Mouse (Mus musculus): ENCODE results near the gene Gm11042. TPM values are rescaled to one million over a fixed set of nuclear protein-coding genes. Genes with fewer than 3 reads are reported as not detected.

Gene Gm11042
- polyA plus RNA-seq (2014; fragmentation: Nextera tagmentation; extraction: Ambion mirVana) = not detected in 2 replicates

- WGBS = 32% methylated on average over 16 of the region's 18 CpGs
- Histone ChIP-seq H3K36me3 (ENCODE audit: insufficient read depth) (no peaks in the 10 kb centered on the region), H3K4me3 (ENCODE audit: low read depth, low read length) (peak within 1 kb of the TSS; percentile 47), H3K9ac (peak within 1 kb of the TSS; percentile 60), H3K27ac (ENCODE audit: low read depth) (peak within 1 kb of the TSS; percentile 63), H3K27me3 (ENCODE audit: insufficient read depth, low read length) (no peaks in the 10 kb centered on the region), H3K9me3 (ENCODE audit: low read depth, low read length) (no peaks in the 10 kb centered on the region), H3K4me1 (ENCODE audit: insufficient read depth) (no peaks in the 10 kb centered on the region), H3K4me2 (peak within 1 kb of the TSS; percentile 67)
- DNase-seq (peak; percentile 50), ATAC-seq (ENCODE audit: insufficient read depth) (peak; percentile 73)
- no peak for TF ChIP-seq CTCF (IDR thresholded peaks at IDR 0.05; ENCODE audit: low read depth)
These were observed at the start of gene Gm11042 for GRCm38 (mm10) chr12:74316344-74316973. Gene Gm11042, minus strand, starts transcription at chr12:74316394.

- ATAC-seq (ENCODE audit: insufficient read depth) = no peak
- H3K4me3 ChIP-seq (ENCODE audit: low read depth, low read length) = no peak overlapping the region
- H3K36me3 ChIP-seq (ENCODE audit: insufficient read depth) = no peaks in the 10 kb centered on the region
- 87% methylated on average over 7 of the region's 7 CpGs for WGBS
- no peak overlapping the region for H3K9ac ChIP-seq
- H3K27me3 ChIP-seq (ENCODE audit: insufficient read depth, low read length) = no peaks in the 10 kb centered on the region
- DNase-seq = no peak
- no peak for TF ChIP-seq CTCF (IDR thresholded peaks at IDR 0.05; ENCODE audit: low read depth)
- no peak overlapping the region for H3K27ac ChIP-seq (ENCODE audit: low read depth)
- no peaks in the 10 kb centered on the region for H3K9me3 ChIP-seq (ENCODE audit: low read depth, low read length)
- no peak overlapping the region for H3K4me2 ChIP-seq
- H3K4me1 ChIP-seq (ENCODE audit: insufficient read depth) = no peaks in the 10 kb centered on the region
These were observed 48.3 kb upstream of the Gm11042 start for GRCm38 (mm10) chr12:74364477-74364876.

GRCm38 (mm10) chr12:74363076-74363475, 46.9 kb upstream of the Gm11042 start:
- no peak overlapping the region for H3K4me2 ChIP-seq
- no peaks in the 10 kb centered on the region for H3K27me3 ChIP-seq (ENCODE audit: insufficient read depth, low read length)
- H3K36me3 ChIP-seq (ENCODE audit: insufficient read depth) = no peaks in the 10 kb centered on the region
- H3K9me3 ChIP-seq (ENCODE audit: low read depth, low read length) = no peaks in the 10 kb centered on the region
- ATAC-seq (ENCODE audit: insufficient read depth) (no peak), DNase-seq (no peak)
- no peak overlapping the region for H3K27ac ChIP-seq (ENCODE audit: low read depth)
- no peaks in the 10 kb centered on the region for H3K4me1 ChIP-seq (ENCODE audit: insufficient read depth)
- WGBS = 80% methylated on average over 6 of the region's 6 CpGs
- no peak overlapping the region for H3K4me3 ChIP-seq (ENCODE audit: low read depth, low read length)
- no peak overlapping the region for H3K9ac ChIP-seq
- TF ChIP-seq CTCF (IDR thresholded peaks at IDR 0.05; ENCODE audit: low read depth) = no peak

- DNase-seq = no peak
- Histone ChIP-seq H3K9me3 (ENCODE audit: low read depth, low read length) (no peaks in the 10 kb centered on the region), H3K9ac (no peak overlapping the region), H3K4me2 (no peak overlapping the region), H3K36me3 (ENCODE audit: insufficient read depth) (no peaks in the 10 kb centered on the region), H3K4me3 (ENCODE audit: low read depth, low read length) (no peak overlapping the region), H3K27me3 (ENCODE audit: insufficient read depth, low read length) (no peaks in the 10 kb centered on the region), H3K27ac (ENCODE audit: low read depth) (no peak overlapping the region), H3K4me1 (ENCODE audit: insufficient read depth) (no peaks in the 10 kb centered on the region)
- TF ChIP-seq CTCF (IDR thresholded peaks at IDR 0.05; ENCODE audit: low read depth) = no peak
- ATAC-seq (ENCODE audit: insufficient read depth) = no peak
- 74% methylated on average over 2 of the region's 2 CpGs for WGBS
These were observed 46.3 kb upstream of the Gm11042 start for GRCm38 (mm10) chr12:74362453-74362852.

GRCm38 (mm10) chr12:74359791-74360190, 43.6 kb upstream of the Gm11042 start:
- no peak overlapping the region for H3K27ac ChIP-seq (ENCODE audit: low read depth)
- no peak overlapping the region for H3K4me2 ChIP-seq
- no peaks in the 10 kb centered on the region for H3K27me3 ChIP-seq (ENCODE audit: insufficient read depth, low read length)
- no peak overlapping the region for H3K9ac ChIP-seq
- 74% methylated on average over 5 of the region's 5 CpGs for WGBS
- DNase-seq (no peak), ATAC-seq (ENCODE audit: insufficient read depth) (no peak)
- no peaks in the 10 kb centered on the region for H3K4me1 ChIP-seq (ENCODE audit: insufficient read depth)
- H3K9me3 ChIP-seq (ENCODE audit: low read depth, low read length) = no peaks in the 10 kb centered on the region
- TF ChIP-seq CTCF (IDR thresholded peaks at IDR 0.05; ENCODE audit: low read depth) = no peak
- H3K4me3 ChIP-seq (ENCODE audit: low read depth, low read length) = no peak overlapping the region
- no peaks in the 10 kb centered on the region for H3K36me3 ChIP-seq (ENCODE audit: insufficient read depth)

- Histone ChIP-seq H3K4me2 (no peak overlapping the region), H3K4me3 (ENCODE audit: low read depth, low read length) (no peak overlapping the region), H3K27me3 (ENCODE audit: insufficient read depth, low read length) (no peaks in the 10 kb centered on the region), H3K9ac (no peak overlapping the region), H3K27ac (ENCODE audit: low read depth) (no peak overlapping the region), H3K4me1 (ENCODE audit: insufficient read depth) (no peaks in the 10 kb centered on the region), H3K36me3 (ENCODE audit: insufficient read depth) (no peaks in the 10 kb centered on the region), H3K9me3 (ENCODE audit: low read depth, low read length) (no peaks in the 10 kb centered on the region)
- TF ChIP-seq CTCF (IDR thresholded peaks at IDR 0.05; ENCODE audit: low read depth) = peak; percentile 26
- 23% methylated on average over 6 of the region's 6 CpGs for WGBS
- DNase-seq (peak; percentile 60), ATAC-seq (ENCODE audit: insufficient read depth) (peak; percentile 79; the same call in 1 of the 2 replicates)
These were observed 41.6 kb upstream of the Gm11042 start for GRCm38 (mm10) chr12:74357806-74358205.

GRCm38 (mm10) chr12:74342720-74343119, 26.5 kb upstream of the Gm11042 start:
- Histone ChIP-seq H3K27me3 (ENCODE audit: insufficient read depth, low read length) (no peaks in the 10 kb centered on the region), H3K4me1 (ENCODE audit: insufficient read depth) (no peaks in the 10 kb centered on the region), H3K27ac (ENCODE audit: low read depth) (no peak overlapping the region), H3K4me3 (ENCODE audit: low read depth, low read length) (no peak overlapping the region), H3K9ac (no peak overlapping the region), H3K36me3 (ENCODE audit: insufficient read depth) (no peaks in the 10 kb centered on the region), H3K4me2 (no peak overlapping the region), H3K9me3 (ENCODE audit: low read depth, low read length) (no peaks in the 10 kb centered on the region)
- no peak for TF ChIP-seq CTCF (IDR thresholded peaks at IDR 0.05; ENCODE audit: low read depth)
- ATAC-seq (ENCODE audit: insufficient read depth) (no peak), DNase-seq (no peak)
- 63% methylated on average over 3 of the region's 3 CpGs for WGBS
